Mouse (Mus musculus) midbrain, embryonic 12.5 days (tissue): ENCODE data around the gene Olfr1277. TPM values are rescaled to one million over a fixed set of nuclear protein-coding genes. Genes with fewer than 3 reads are reported as not detected.

ENCODE experiments used
- ATAC-seq: fragments of 200-750 bp; cut with Nextera tagmentation; 2 replicates; pipeline ENCODE4 v1.8.0; 2017; ENCODE audit warnings: low read depth, moderate TSS enrichment, moderate library complexity; ENCODE audit not compliant: low FRiP score
- H3K27ac ChIP-seq: fragments of 300-500 bp; sonication (generic); replicated peaks from 2 replicates; pipeline ENCODE4 v1.5.1; 2016; ENCODE audit warnings: mild to moderate bottlenecking
- H3K27me3 ChIP-seq: fragments of 300-500 bp; sonication (generic); 2 replicates; pipeline ENCODE4 v1.6.1; 2016; ENCODE audit warnings: mild to moderate bottlenecking
- H3K36me3 ChIP-seq: fragments of 300-500 bp; sonication (generic); 2 replicates; pipeline ENCODE4 v1.6.1; 2016
- H3K4me1 ChIP-seq: fragments of 300-500 bp; sonication (generic); 2 replicates; pipeline ENCODE4 v1.6.1; 2016
- H3K4me2 ChIP-seq: fragments of 300-500 bp; sonication (generic); replicated peaks from 2 replicates; pipeline ENCODE4 v1.6.1; 2016; ENCODE audit warnings: mild to moderate bottlenecking, moderate library complexity
- H3K4me3 ChIP-seq: fragments of 300-500 bp; sonication (generic); 2 replicates; pipeline ENCODE4 v1.5.1; 2016; ENCODE audit warnings: mild to moderate bottlenecking
- H3K9ac ChIP-seq: fragments of 300-500 bp; sonication (generic); replicated peaks from 2 replicates; pipeline ENCODE4 v1.6.1; 2016; ENCODE audit warnings: mild to moderate bottlenecking, moderate library complexity
- H3K9me3 ChIP-seq: fragments of 300-500 bp; sonication (generic); 2 replicates; pipeline ENCODE4 v1.6.1; 2016; ENCODE audit warnings: mild to moderate bottlenecking
- WGBS: fragments of 180-500 bp; shearing (Covaris S2); methylation state at CpG from one replicate; pipeline ENCODE4 v1.1.7; 2016; 5-methylcytosine and 5-hydroxymethylcytosine counted together
- polyA plus RNA-seq: library from polyadenylated mRNA; unstranded; fragments of >200 nt; fragmentation: Nextera tagmentation; extraction: Ambion mirVana; gene quantifications from 2 replicates; pipeline ENCODE4 v1.2.1, GENCODE M21; 2016

Gene Olfr1277
- not detected in 2 replicates for polyA plus RNA-seq

GRCm38 (mm10) chr2:111274006-111274405 lies at the start of gene Olfr1277:
Gene Olfr1277 (minus strand): TSS chr2:111274106.
- Histone ChIP-seq H3K4me1 (no peaks in the 10 kb centered on the region), H3K4me3 (no peak within 1 kb of the TSS), H3K27ac (no peak within 1 kb of the TSS), H3K36me3 (no peaks in the 10 kb centered on the region), H3K4me2 (no peak within 1 kb of the TSS), H3K9ac (no peak within 1 kb of the TSS), H3K9me3 (no peaks in the 10 kb centered on the region), H3K27me3 (no peaks in the 10 kb centered on the region)
- no peak for ATAC-seq
- 90% methylated on average over 2 of the region's 2 CpGs for WGBS

GRCm38 (mm10) chr2:111313717-111314116 lies 39.8 kb upstream of the Olfr1277 start, which contains the start of gene Olfr1280:
Gene Olfr1280 (plus strand): TSS chr2:111314017.
- Histone ChIP-seq H3K4me2 (no peak within 1 kb of the TSS), H3K27ac (no peak within 1 kb of the TSS), H3K4me1 (no peaks in the 10 kb centered on the region), H3K27me3 (no peaks in the 10 kb centered on the region), H3K4me3 (no peak within 1 kb of the TSS), H3K36me3 (no peaks in the 10 kb centered on the region), H3K9me3 (no peaks in the 10 kb centered on the region), H3K9ac (no peak within 1 kb of the TSS)
- no peak for ATAC-seq

- Histone ChIP-seq H3K4me2 (no peak within 1 kb of the TSS), H3K36me3 (no peaks in the 10 kb centered on the region), H3K27me3 (no peaks in the 10 kb centered on the region), H3K4me1 (no peaks in the 10 kb centered on the region), H3K4me3 (no peak within 1 kb of the TSS), H3K9me3 (no peaks in the 10 kb centered on the region), H3K9ac (no peak within 1 kb of the TSS), H3K27ac (no peak within 1 kb of the TSS)
- ATAC-seq: no peak
These were observed 26.5 kb upstream of the Olfr1277 start, which contains the start of gene Olfr1279 for GRCm38 (mm10) chr2:111300374-111300773. Gene Olfr1279 (plus strand): TSS chr2:111300635.

- Histone ChIP-seq H3K27ac (no peak overlapping the region), H3K4me2 (no peak overlapping the region), H3K9me3 (no peaks in the 10 kb centered on the region), H3K36me3 (no peaks in the 10 kb centered on the region), H3K27me3 (no peaks in the 10 kb centered on the region), H3K9ac (no peak overlapping the region), H3K4me1 (no peaks in the 10 kb centered on the region), H3K4me3 (no peak overlapping the region)
- no peak for ATAC-seq
These were observed 24.6 kb upstream of the Olfr1277 start for GRCm38 (mm10) chr2:111298541-111298940.

- Histone ChIP-seq H3K4me3 (no peak within 1 kb of the TSS), H3K36me3 (no peaks in the 10 kb centered on the region), H3K27me3 (no peaks in the 10 kb centered on the region), H3K4me1 (no peaks in the 10 kb centered on the region), H3K4me2 (no peak within 1 kb of the TSS), H3K27ac (no peak within 1 kb of the TSS), H3K9me3 (no peaks in the 10 kb centered on the region), H3K9ac (no peak within 1 kb of the TSS)
- ATAC-seq: no peak
These were observed 15.9 kb upstream of the Olfr1277 start, which contains the start of gene Olfr1278 for GRCm38 (mm10) chr2:111289836-111290235. Gene Olfr1278 (plus strand): TSS chr2:111290136.

GRCm38 (mm10) chr2:111254216-111254615 lies 19.7 kb downstream of the Olfr1277 start, which contains the start of gene Olfr1276:
Gene Olfr1276 (plus strand): TSS chr2:111254516.
- no peaks in the 10 kb centered on the region for H3K27me3 ChIP-seq
- ATAC-seq: no peak
- H3K9ac ChIP-seq: no peak within 1 kb of the TSS
- H3K4me2 ChIP-seq: no peak within 1 kb of the TSS
- H3K4me1 ChIP-seq: no peaks in the 10 kb centered on the region
- H3K9me3 ChIP-seq: no peaks in the 10 kb centered on the region
- no peak within 1 kb of the TSS for H3K4me3 ChIP-seq
- H3K36me3 ChIP-seq: no peaks in the 10 kb centered on the region
- no peak within 1 kb of the TSS for H3K27ac ChIP-seq

GRCm38 (mm10) chr2:111235186-111235585 lies 38.7 kb downstream of the Olfr1277 start, which contains the start of gene Olfr1275:
Gene Olfr1275 (minus strand): TSS chr2:111235286.
- Histone ChIP-seq H3K4me1 (no peaks in the 10 kb centered on the region), H3K9ac (no peak within 1 kb of the TSS), H3K36me3 (no peaks in the 10 kb centered on the region), H3K27me3 (no peaks in the 10 kb centered on the region), H3K4me2 (no peak within 1 kb of the TSS), H3K9me3 (no peaks in the 10 kb centered on the region), H3K27ac (no peak within 1 kb of the TSS), H3K4me3 (no peak within 1 kb of the TSS)
- ATAC-seq: no peak
- 95% methylated on average over 1 of the region's 1 CpGs for WGBS

GRCm38 (mm10) chr2:111229502-111229901 lies 44.4 kb downstream of the Olfr1277 start, which contains the start of gene 4930430A15Rik:
Gene 4930430A15Rik (minus strand): TSS chr2:111229602.
- no peaks in the 10 kb centered on the region for H3K4me1 ChIP-seq
- H3K9ac ChIP-seq: no peak within 1 kb of the TSS
- no peak within 1 kb of the TSS for H3K27ac ChIP-seq
- no peaks in the 10 kb centered on the region for H3K9me3 ChIP-seq
- WGBS: 85% methylated on average over 6 of the region's 6 CpGs
- no peaks in the 10 kb centered on the region for H3K27me3 ChIP-seq
- ATAC-seq: no peak
- no peak within 1 kb of the TSS for H3K4me3 ChIP-seq
- H3K36me3 ChIP-seq: no peaks in the 10 kb centered on the region
- no peak within 1 kb of the TSS for H3K4me2 ChIP-seq

Other genes with a start within 250 kb of the Olfr1277 start
- gene Gm13941, start 168.1 kb downstream of the Olfr1277 start, polyA plus RNA-seq: not detected in 2 replicates
- gene Gm15130, start 121.2 kb downstream of the Olfr1277 start, polyA plus RNA-seq: not detected in 2 replicates
- gene 4930430A15Rik, start 44.5 kb downstream of the Olfr1277 start, polyA plus RNA-seq: not detected in 2 replicates
- not detected in 2 replicates for gene Olfr1275, start 38.8 kb downstream of the Olfr1277 start, polyA plus RNA-seq
- gene Olfr1276, start 19.6 kb downstream of the Olfr1277 start, polyA plus RNA-seq: not detected in 2 replicates
- not detected in 2 replicates for gene Olfr1278, start 16.0 kb upstream of the Olfr1277 start, polyA plus RNA-seq
- gene Olfr1279, start 26.5 kb upstream of the Olfr1277 start, polyA plus RNA-seq: not detected in 2 replicates
- not detected in 2 replicates for gene Olfr1280, start 39.9 kb upstream of the Olfr1277 start, polyA plus RNA-seq
- gene Olfr1281, start 52.4 kb upstream of the Olfr1277 start, polyA plus RNA-seq: not detected in 2 replicates
- gene Olfr1282, start 62.0 kb upstream of the Olfr1277 start, polyA plus RNA-seq: not detected in 2 replicates
- gene Olfr1283, start 92.7 kb upstream of the Olfr1277 start, polyA plus RNA-seq: not detected in 2 replicates
- not detected in 2 replicates for gene Olfr1284, start 101.4 kb upstream of the Olfr1277 start, polyA plus RNA-seq
- not detected in 2 replicates for gene Olfr1286, start 149.0 kb upstream of the Olfr1277 start, polyA plus RNA-seq
- not detected in 2 replicates for gene Olfr1287, start 175.0 kb upstream of the Olfr1277 start, polyA plus RNA-seq
- gene Olfr1288, start 200.0 kb upstream of the Olfr1277 start, polyA plus RNA-seq: not detected in 2 replicates
- gene Olfr1289, start 206.7 kb upstream of the Olfr1277 start, polyA plus RNA-seq: not detected in 2 replicates
- not detected in 2 replicates for gene Olfr1290, start 219.7 kb upstream of the Olfr1277 start, polyA plus RNA-seq
- not detected in 2 replicates for gene Olfr1291-ps1, start 223.1 kb upstream of the Olfr1277 start, polyA plus RNA-seq